Mouse (Mus musculus): ENCODE data around the gene Rgs12.

DNA sequence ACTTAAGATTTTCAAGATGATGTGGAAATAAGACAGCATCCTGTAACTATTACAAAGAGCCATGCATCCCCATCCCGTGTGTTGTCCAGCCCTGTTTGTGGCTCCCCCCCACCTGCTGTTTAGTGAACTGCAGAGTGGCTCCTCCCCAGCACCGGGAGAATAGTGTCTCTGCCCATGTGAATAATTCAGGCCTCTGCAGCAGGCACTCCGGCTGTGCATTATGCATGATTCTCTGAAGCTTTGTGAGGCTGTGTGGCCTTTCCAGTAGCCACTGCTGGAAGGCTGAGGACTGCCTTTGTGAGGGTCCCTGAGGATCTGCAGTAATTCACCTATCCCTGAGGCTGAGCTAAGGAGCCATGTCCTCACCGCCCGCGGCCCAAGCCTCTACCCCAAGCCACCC, 64.8 kb downstream of the Rgs12 start:
- TF ChIP-seq ZNF384 (IDR thresholded peaks at IDR 0.05; ENCODE audit: low read depth, low read length), result no peak
- no peak for TF ChIP-seq ZC3H11A (IDR thresholded peaks at IDR 0.05; ENCODE audit: borderline replicate concordance, low read depth, low read length)
- TF ChIP-seq HCFC1 (IDR thresholded peaks at IDR 0.05; ENCODE audit: borderline replicate concordance, insufficient read depth, low read length), result no peak
- no peak for TF ChIP-seq MAFK (IDR thresholded peaks at IDR 0.05; ENCODE audit: insufficient read depth, low read depth, low read length)
- TF ChIP-seq CHD2 (IDR thresholded peaks at IDR 0.05; ENCODE audit: low read depth, low read length), result no peak
